Mouse (Mus musculus): ENCODE measurements at regions not wholly inside any gene's neighbourhood (a gene's known extent, or its start where the extent isn't known, plus 50 kb on each side); places are given as distances from the start of the nearest gene placed in this dataset.

- TF ChIP-seq EP300 (IDR thresholded peaks at IDR 0.05) (peak; percentile 60), CTCF (IDR thresholded peaks at IDR 0.05) (no peak)
Measured at GRCm38 (mm10) chr4:73047804-73048203, 195.4 kb upstream of the Aldoart1 start.

All from lung, postnatal 0 days (tissue).